Mouse (Mus musculus) lung, postnatal 0 days (tissue): ENCODE data around the gene Hmx1. TPM values are rescaled to one million over a fixed set of nuclear protein-coding genes. Genes with fewer than 3 reads are reported as not detected.

Experiments
- ATAC-seq: fragments of 200-750 bp; cut with Nextera tagmentation; 2 replicates; pipeline ENCODE4 v1.8.0; 2017; ENCODE audit warnings: moderate library complexity
- DNase-seq: peaks from one replicate; pipeline ENCODE4 v3.0.0-alpha.2; 2016; ENCODE audit warnings: low spot score
- H3K27ac ChIP-seq: fragments of 300-500 bp; sonication (generic); 2 replicates; pipeline ENCODE4 v1.5.1; 2014; ENCODE audit warnings: antibody characterized with exemption, mild to moderate bottlenecking, low read length, mixed read lengths
- H3K27me3 ChIP-seq: fragments of 300-500 bp; sonication (generic); replicated peaks from 2 replicates; pipeline ENCODE4 v1.6.1; 2014; ENCODE audit warnings: low read length, mixed read lengths; ENCODE audit not compliant: insufficient read depth
- H3K36me3 ChIP-seq: fragments of 300-500 bp; sonication (generic); 2 replicates; pipeline ENCODE4 v1.6.1; 2014; ENCODE audit warnings: low read length, mixed read lengths; ENCODE audit not compliant: insufficient read depth
- H3K4me1 ChIP-seq: fragments of 300-500 bp; sonication (generic); 2 replicates; pipeline ENCODE4 v1.6.1; 2014; ENCODE audit warnings: antibody characterized with exemption, low read depth, low read length, mixed read lengths; ENCODE audit not compliant: insufficient read depth
- H3K4me2 ChIP-seq: fragments of 300-500 bp; sonication (generic); replicated peaks from 2 replicates; pipeline ENCODE4 v1.6.1; 2014; ENCODE audit warnings: low read depth, mild to moderate bottlenecking, low read length, moderate library complexity, mixed read lengths
- H3K4me3 ChIP-seq: fragments of 300-500 bp; sonication (generic); 2 replicates; pipeline ENCODE4 v1.5.1; 2014; ENCODE audit warnings: low read depth, low read length
- H3K9ac ChIP-seq: fragments of 300-500 bp; sonication (generic); replicated peaks from 2 replicates; pipeline ENCODE4 v1.6.1; 2014; ENCODE audit warnings: low read depth, mild to moderate bottlenecking
- H3K9me3 ChIP-seq: fragments of 300-500 bp; sonication (generic); 2 replicates; pipeline ENCODE4 v1.6.1; 2016; ENCODE audit warnings: low read length, mixed read lengths
- CTCF ChIP-seq: IDR thresholded peaks from 2 replicates; pipeline ENCODE4 v1.5.1; 2016; ENCODE audit warnings: antibody characterized with exemption, mild to moderate bottlenecking
- EP300 ChIP-seq: IDR thresholded peaks from 2 replicates; pipeline ENCODE4 v1.6.1; 2016; ENCODE audit warnings: antibody characterized with exemption, mild to moderate bottlenecking, control low read depth
- WGBS: fragments of 180-500 bp; shearing (Covaris S2); extraction: QIAGEN DNeasy Blood & Tissue Kit; methylation state at CpG from one replicate; pipeline ENCODE4 v1.1.7; 2014; 5-methylcytosine and 5-hydroxymethylcytosine counted together
- polyA plus RNA-seq: library from polyadenylated mRNA; unstranded; fragments of >200 nt; fragmentation: Nextera tagmentation; extraction: Ambion mirVana; gene quantifications from 2 replicates; pipeline ENCODE4 v1.2.1, GENCODE M21; 2015

The Hmx1 gene
- polyA plus RNA-seq, 1 experiment from 2014 or later, result not detected

- H3K9ac ChIP-seq, result no peak overlapping the region
- TF ChIP-seq EP300, result no peak
- TF ChIP-seq CTCF, result no peak
- H3K4me1 ChIP-seq, result no peaks in the 10 kb centered on the region
- DNase-seq (no peak), ATAC-seq (no peak)
- H3K4me3 ChIP-seq, result no peak overlapping the region
- 45% methylated on average over 20 of the region's 20 CpGs for WGBS
- no peak overlapping the region for H3K27ac ChIP-seq
- H3K27me3 ChIP-seq, result no peaks in the 10 kb centered on the region
- H3K9me3 ChIP-seq, result no peaks in the 10 kb centered on the region
- no peaks in the 10 kb centered on the region for H3K36me3 ChIP-seq
- no peak overlapping the region for H3K4me2 ChIP-seq
These were observed 22.5 kb upstream of the Hmx1 start for GRCm38 (mm10) chr5:35366241-35367032.

DNA sequence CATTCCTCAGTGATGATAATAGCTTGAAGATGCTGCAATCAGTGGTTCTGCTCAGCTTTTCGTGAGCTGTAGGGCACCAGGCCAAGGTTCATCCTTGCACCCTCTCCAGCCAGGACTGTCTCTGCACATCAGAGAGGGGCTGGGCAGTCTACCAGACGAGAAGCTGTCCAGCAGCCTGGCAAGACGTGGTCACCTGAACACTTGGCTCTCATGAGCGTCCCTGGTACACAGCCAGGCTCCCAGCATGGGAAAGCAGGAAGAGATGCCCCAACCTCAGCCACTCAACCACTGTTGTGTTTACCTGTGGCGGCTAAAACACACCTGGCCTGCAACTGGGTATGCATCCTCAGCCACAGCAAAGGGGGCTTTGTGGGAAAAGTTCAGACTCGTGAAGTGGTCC lies 20.0 kb upstream of the Hmx1 start:
- Histone ChIP-seq H3K9ac (no peak overlapping the region), H3K4me1 (no peaks in the 10 kb centered on the region), H3K27me3 (no peaks in the 10 kb centered on the region), H3K36me3 (no peaks in the 10 kb centered on the region), H3K27ac (no peak overlapping the region), H3K9me3 (no peaks in the 10 kb centered on the region), H3K4me2 (no peak overlapping the region), H3K4me3 (no peak overlapping the region)
- no peak for DNase-seq
- 62% methylated on average over 6 of the region's 6 CpGs for WGBS
- ATAC-seq, result no peak
- no peak for TF ChIP-seq EP300
- no peak for TF ChIP-seq CTCF

- DNase-seq (no peak), ATAC-seq (no peak)
- Histone ChIP-seq H3K9me3 (no peaks in the 10 kb centered on the region), H3K9ac (no peak overlapping the region), H3K4me3 (no peak overlapping the region), H3K4me2 (no peak overlapping the region), H3K27ac (no peak overlapping the region), H3K4me1 (no peaks in the 10 kb centered on the region), H3K27me3 (peaks cover 34% of the 10 kb centered on the region), H3K36me3 (no peaks in the 10 kb centered on the region)
- 65% methylated on average over 2 of the region's 2 CpGs for WGBS
- TF ChIP-seq CTCF, result no peak
- TF ChIP-seq EP300, result no peak
These were observed 9.8 kb upstream of the Hmx1 start for GRCm38 (mm10) chr5:35379066-35379465.

GRCm38 (mm10) chr5:35379815-35380214 lies 9.1 kb upstream of the Hmx1 start:
- ATAC-seq (no peak), DNase-seq (peak; percentile 54)
- peaks cover 41% of the 10 kb centered on the region for H3K27me3 ChIP-seq

DNA sequence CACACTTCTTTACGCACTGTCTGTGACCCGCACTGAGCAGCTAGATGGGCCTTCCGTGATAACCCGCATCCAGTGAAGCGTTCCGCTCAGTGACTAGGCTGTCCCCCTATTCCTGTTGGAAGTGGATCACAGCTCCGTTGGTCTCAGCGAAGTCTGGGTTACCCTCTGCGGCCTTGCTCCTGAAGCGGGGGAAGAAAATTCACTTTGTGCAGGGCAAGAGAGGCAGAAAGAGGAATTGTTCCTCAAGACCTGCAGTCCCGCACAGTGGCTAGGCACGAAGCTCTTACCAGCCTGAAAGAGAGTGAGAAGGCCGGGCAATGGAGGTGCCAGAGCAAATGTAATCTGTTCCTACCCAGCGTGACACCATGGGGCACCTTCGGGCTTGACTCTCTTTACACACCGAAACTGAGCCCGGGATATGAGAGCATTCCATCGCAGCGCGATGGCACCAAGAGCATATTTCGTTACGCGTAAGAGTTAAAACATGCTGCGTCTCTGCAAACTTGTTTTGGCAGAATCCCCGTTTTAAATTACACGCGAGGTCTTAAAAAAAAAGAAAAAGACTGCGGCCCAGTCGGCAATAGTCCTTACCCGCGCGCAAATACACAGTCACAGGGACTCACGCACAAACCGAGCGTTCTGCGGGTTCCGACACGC lies 946 bp upstream of the Hmx1 start:
- no peaks in the 10 kb centered on the region for H3K36me3 ChIP-seq
- no peak for DNase-seq
- 4% methylated on average over 38 of the region's 38 CpGs for WGBS
- no peak for ATAC-seq
- TF ChIP-seq CTCF (no peak), EP300 (no peak)
- H3K27ac ChIP-seq, result no peak overlapping the region
- peaks cover 5% of the 10 kb centered on the region; the same call in 1 of the 2 replicates for H3K4me1 ChIP-seq
- peak overlapping the region; percentile 44; the same call in 1 of the 2 replicates for H3K4me2 ChIP-seq
- peaks cover 93% of the 10 kb centered on the region for H3K27me3 ChIP-seq
- H3K9me3 ChIP-seq, result no peaks in the 10 kb centered on the region
- no peak overlapping the region for H3K9ac ChIP-seq
- peak overlapping the region; percentile 27 for H3K4me3 ChIP-seq

More at GRCm38 (mm10) chr5:35379815-35380214, 9.1 kb upstream of the Hmx1 start:
- Histone ChIP-seq H3K27ac (no peak overlapping the region), H3K4me2 (no peak overlapping the region), H3K4me3 (no peak overlapping the region), H3K4me1 (no peaks in the 10 kb centered on the region), H3K36me3 (no peaks in the 10 kb centered on the region), H3K9me3 (no peaks in the 10 kb centered on the region), H3K9ac (no peak overlapping the region)
- TF ChIP-seq CTCF (peak; percentile 76), EP300 (no peak)
- 0% methylated on average over 4 of the region's 4 CpGs for WGBS

GRCm38 (mm10) chr5:35389441-35389840 lies 533 bp downstream of the Hmx1 start:
- no peak overlapping the region for H3K9ac ChIP-seq
- WGBS, result 6% methylated on average over 9 of the region's 11 CpGs
- no peaks in the 10 kb centered on the region for H3K36me3 ChIP-seq
- no peaks in the 10 kb centered on the region for H3K9me3 ChIP-seq
- no peak overlapping the region for H3K27ac ChIP-seq
- ATAC-seq (no peak), DNase-seq (no peak)
- no peak overlapping the region for H3K4me3 ChIP-seq
- H3K27me3 ChIP-seq, result peaks cover 98% of the 10 kb centered on the region
- peaks cover 5% of the 10 kb centered on the region; the same call in 1 of the 2 replicates for H3K4me1 ChIP-seq
- no peak overlapping the region for H3K4me2 ChIP-seq
- no peak for TF ChIP-seq CTCF
- no peak for TF ChIP-seq EP300
